Mouse (Mus musculus) neural tube, embryonic 12.5 days (tissue): ENCODE results near the gene Lrriq4. TPM values are rescaled to one million over a fixed set of nuclear protein-coding genes. Genes with fewer than 3 reads are reported as not detected.
"Not testable (repeated sequence)": the region's sequence is repeated elsewhere in the genome, so short reads cannot be mapped to it uniquely, and the experiment has no call there.

Experiments
- ATAC-seq: fragments of 200-750 bp; cut with Nextera tagmentation; 2 replicates; pipeline ENCODE4 v1.8.0; 2017; ENCODE audit warnings: low read depth, mild to moderate bottlenecking, moderate TSS enrichment, moderate library complexity; ENCODE audit not compliant: low FRiP score
- H3K27ac ChIP-seq: fragments of 300-500 bp; sonication (generic); 2 replicates; pipeline ENCODE4 v1.5.1; 2016
- H3K27me3 ChIP-seq: fragments of 300-500 bp; sonication (generic); replicated peaks from 2 replicates; pipeline ENCODE4 v1.6.1; 2016; ENCODE audit warnings: mild to moderate bottlenecking
- H3K36me3 ChIP-seq: fragments of 300-500 bp; sonication (generic); 2 replicates; pipeline ENCODE4 v1.6.1; 2016; ENCODE audit warnings: mild to moderate bottlenecking
- H3K4me1 ChIP-seq: fragments of 300-500 bp; sonication (generic); 2 replicates; pipeline ENCODE4 v1.6.1; 2016
- H3K4me2 ChIP-seq: fragments of 300-500 bp; sonication (generic); replicated peaks from 2 replicates; pipeline ENCODE4 v1.6.1; 2016; ENCODE audit warnings: mild to moderate bottlenecking
- H3K4me3 ChIP-seq: fragments of 300-500 bp; sonication (generic); 2 replicates; pipeline ENCODE4 v1.5.1; 2016
- H3K9ac ChIP-seq: fragments of 300-500 bp; sonication (generic); 2 replicates; pipeline ENCODE4 v1.6.1; 2016; ENCODE audit warnings: mild to moderate bottlenecking
- H3K9me3 ChIP-seq: fragments of 300-500 bp; sonication (generic); 2 replicates; pipeline ENCODE4 v1.6.1; 2016; ENCODE audit warnings: mild to moderate bottlenecking
- WGBS: fragments of 180-500 bp; shearing (Covaris S2); methylation state at CpG from one replicate; pipeline ENCODE4 v1.1.7; 2016; 5-methylcytosine and 5-hydroxymethylcytosine counted together
- polyA plus RNA-seq: library from polyadenylated mRNA; unstranded; fragments of >200 nt; fragmentation: Nextera tagmentation; extraction: Ambion mirVana; gene quantifications from 2 replicates; pipeline ENCODE4 v1.2.1, GENCODE M21; 2016

Lrriq4 gene
- polyA plus RNA-seq, 1 experiment from 2014 or later = not detected

GRCm38 (mm10) chr3:30690976-30691375, 46.7 kb downstream of the Lrriq4 start:
- ATAC-seq = no peak
- Histone ChIP-seq H3K4me3 (no peak overlapping the region), H3K27me3 (no peaks in the 10 kb centered on the region), H3K4me2 (no peak overlapping the region), H3K9me3 (no peaks in the 10 kb centered on the region), H3K9ac (no peak overlapping the region), H3K27ac (no peak overlapping the region), H3K4me1 (no peaks in the 10 kb centered on the region), H3K36me3 (no peaks in the 10 kb centered on the region)
- 77% methylated on average over 7 of the region's 7 CpGs for WGBS

DNA sequence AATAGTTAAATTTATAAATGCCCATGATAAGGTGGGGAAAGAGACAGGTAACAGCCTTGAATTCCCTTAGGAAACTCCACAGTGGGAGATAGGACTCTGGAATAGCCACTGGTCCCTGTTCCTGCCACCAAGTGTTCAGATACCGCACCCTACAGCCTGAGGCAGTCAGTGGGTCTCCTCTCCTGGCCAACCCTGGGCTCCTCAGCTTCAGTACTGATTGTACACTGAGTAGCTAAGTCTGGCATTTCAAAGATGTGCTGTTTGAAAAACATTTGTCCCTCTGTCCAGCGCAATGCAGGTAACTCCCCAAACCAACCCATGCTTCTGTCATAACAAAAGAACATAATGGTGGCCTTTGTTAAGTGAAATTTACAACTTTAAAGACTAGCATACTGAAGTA, 51.4 kb downstream of the Lrriq4 start:
- no peaks in the 10 kb centered on the region for H3K9me3 ChIP-seq
- H3K4me2 ChIP-seq = no peak overlapping the region
- WGBS = 96% methylated on average over 2 of the region's 2 CpGs
- H3K9ac ChIP-seq = no peak overlapping the region
- ATAC-seq = no peak
- H3K27ac ChIP-seq = no peak overlapping the region
- no peaks in the 10 kb centered on the region for H3K27me3 ChIP-seq
- no peaks in the 10 kb centered on the region for H3K36me3 ChIP-seq
- H3K4me3 ChIP-seq = no peak overlapping the region
- H3K4me1 ChIP-seq = no peaks in the 10 kb centered on the region

- ATAC-seq = 0 out of 2 replicates have a peak, but pooled peaks have one; percentile 17
- Histone ChIP-seq H3K4me3 (no peak overlapping the region), H3K9ac (no peak overlapping the region), H3K27ac (no peak overlapping the region), H3K4me2 (no peak overlapping the region), H3K36me3 (no peaks in the 10 kb centered on the region), H3K27me3 (no peaks in the 10 kb centered on the region), H3K4me1 (no peaks in the 10 kb centered on the region), H3K9me3 (no peaks in the 10 kb centered on the region)
- 19% methylated on average over 2 of the region's 2 CpGs for WGBS
These were observed 52.0 kb downstream of the Lrriq4 start for GRCm38 (mm10) chr3:30696346-30696745.

- no peak overlapping the region for H3K4me3 ChIP-seq
- no peak overlapping the region for H3K27ac ChIP-seq
- WGBS = 47% methylated on average over 4 of the region's 4 CpGs
- H3K27me3 ChIP-seq = no peaks in the 10 kb centered on the region
- no peak overlapping the region for H3K4me2 ChIP-seq
- no peak overlapping the region for H3K9ac ChIP-seq
- H3K9me3 ChIP-seq = no peaks in the 10 kb centered on the region
- no peaks in the 10 kb centered on the region for H3K4me1 ChIP-seq
- H3K36me3 ChIP-seq = no peaks in the 10 kb centered on the region
- ATAC-seq = no peak
These were observed 53.6 kb downstream of the Lrriq4 start for GRCm38 (mm10) chr3:30697891-30698290.

DNA sequence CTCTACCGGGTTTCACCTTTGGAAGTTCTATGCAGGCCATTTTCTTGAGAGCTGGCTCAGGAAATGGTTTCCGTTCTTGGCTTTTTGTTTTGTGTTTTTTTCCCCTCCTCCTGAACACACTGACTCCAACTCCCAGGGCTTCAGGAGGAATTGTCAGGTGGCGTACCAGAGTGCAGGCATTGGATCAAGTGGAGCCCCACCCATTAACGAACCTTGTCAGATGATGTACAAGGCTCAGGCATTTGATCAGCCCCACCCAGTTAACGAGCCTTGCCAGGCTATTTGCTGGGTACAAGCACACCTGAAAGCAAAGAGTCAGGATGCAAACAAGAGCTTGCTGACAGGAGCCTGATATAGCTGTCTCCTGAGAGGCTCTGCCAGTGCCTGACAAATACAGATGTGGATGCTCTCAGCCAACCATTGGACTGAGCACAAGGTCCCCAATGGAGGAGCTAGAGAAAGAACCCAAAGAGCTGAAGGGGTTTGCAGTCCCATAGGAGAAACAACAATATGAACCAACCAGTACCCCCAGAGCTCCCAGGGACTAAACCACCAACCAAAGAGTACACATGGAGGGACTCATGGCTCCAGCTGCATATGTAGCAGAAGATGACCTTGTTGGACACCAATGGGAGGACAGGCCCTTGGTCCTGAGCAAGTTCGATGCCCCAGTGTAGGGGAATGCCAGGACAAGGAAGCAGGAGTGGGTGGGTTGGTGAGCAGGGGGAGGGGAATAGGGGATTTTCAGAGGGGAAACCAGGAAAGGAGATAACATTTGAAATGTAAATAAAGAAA, 55.6 kb downstream of the Lrriq4 start, which contains the start of gene Lrrc31:
Gene Lrrc31, minus strand, starts transcription at position 133 of the 795 bp plus-strand sequence.
- not testable (repeated sequence) for H3K4me2 ChIP-seq, H3K4me1 ChIP-seq, ATAC-seq, H3K27ac ChIP-seq, H3K9ac ChIP-seq, H3K27me3 ChIP-seq, H3K9me3 ChIP-seq, H3K36me3 ChIP-seq, H3K4me3 ChIP-seq
- 85% methylated on average over 6 of the region's 6 CpGs for WGBS

DNA sequence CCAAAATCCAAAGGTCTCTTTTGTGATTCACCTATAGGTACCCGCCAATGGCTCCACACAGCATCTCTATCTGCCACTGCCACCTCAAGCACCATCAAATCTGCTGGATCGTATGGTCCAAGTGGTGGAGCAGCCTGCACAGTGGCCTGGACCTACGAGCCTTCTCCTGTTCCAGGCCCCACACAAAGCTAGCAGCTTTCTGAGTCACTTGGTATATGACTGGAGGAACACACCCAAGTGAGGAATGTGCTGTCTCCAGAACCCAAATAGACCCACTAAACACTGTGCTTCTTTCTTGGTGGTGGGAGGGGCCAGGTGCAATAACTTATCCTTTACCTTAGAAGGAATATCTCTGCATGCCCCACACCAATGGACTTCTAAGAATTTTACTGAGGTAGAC, 61.7 kb downstream of the Lrriq4 start:
- no peak overlapping the region for H3K27ac ChIP-seq
- H3K9ac ChIP-seq = no peak overlapping the region
- H3K4me2 ChIP-seq = no peak overlapping the region
- H3K9me3 ChIP-seq = no peaks in the 10 kb centered on the region
- H3K27me3 ChIP-seq = no peaks in the 10 kb centered on the region
- 83% methylated on average over 3 of the region's 3 CpGs for WGBS
- H3K4me1 ChIP-seq = no peaks in the 10 kb centered on the region
- H3K4me3 ChIP-seq = no peak overlapping the region
- ATAC-seq = no peak
- no peaks in the 10 kb centered on the region for H3K36me3 ChIP-seq

GRCm38 (mm10) chr3:30706614-30707276, 62.4 kb downstream of the Lrriq4 start:
- Histone ChIP-seq H3K4me1 (no peaks in the 10 kb centered on the region), H3K27me3 (no peaks in the 10 kb centered on the region), H3K4me2 (no peak overlapping the region), H3K27ac (no peak overlapping the region), H3K9ac (no peak overlapping the region), H3K9me3 (no peaks in the 10 kb centered on the region), H3K36me3 (no peaks in the 10 kb centered on the region), H3K4me3 (no peak overlapping the region)
- WGBS = 91% methylated on average over 4 of the region's 4 CpGs
- ATAC-seq = no peak

DNA sequence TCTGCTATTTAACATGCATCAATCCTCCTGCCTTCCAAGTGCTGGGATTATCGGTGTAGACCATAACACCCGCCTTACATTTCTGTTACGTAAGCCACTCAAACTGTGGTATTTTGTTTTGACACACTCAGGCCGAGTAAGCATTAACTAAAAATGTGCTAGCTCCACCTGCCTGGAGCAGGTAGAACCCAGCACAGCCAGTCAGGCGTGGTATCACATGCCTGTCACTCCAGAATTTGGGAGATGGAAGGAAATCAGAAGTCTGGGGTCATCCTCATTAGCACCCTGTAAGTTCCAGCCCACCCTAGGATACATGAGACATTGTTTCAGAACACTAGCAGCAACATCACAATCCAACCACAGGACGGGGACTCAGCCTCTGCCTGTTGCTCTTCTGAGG, 65.9 kb downstream of the Lrriq4 start:
- Histone ChIP-seq H3K27ac (no peak overlapping the region), H3K4me2 (no peak overlapping the region), H3K9me3 (no peaks in the 10 kb centered on the region), H3K4me1 (no peaks in the 10 kb centered on the region), H3K27me3 (no peaks in the 10 kb centered on the region), H3K4me3 (no peak overlapping the region), H3K9ac (no peak overlapping the region), H3K36me3 (no peaks in the 10 kb centered on the region)
- no peak for ATAC-seq
- WGBS = 86% methylated on average over 6 of the region's 6 CpGs

- H3K4me1 ChIP-seq = no peaks in the 10 kb centered on the region
- WGBS = 94% methylated on average over 1 of the region's 1 CpGs
- no peaks in the 10 kb centered on the region for H3K36me3 ChIP-seq
- H3K4me2 ChIP-seq = no peak overlapping the region
- H3K9me3 ChIP-seq = no peaks in the 10 kb centered on the region
- H3K27me3 ChIP-seq = no peaks in the 10 kb centered on the region
- no peak overlapping the region for H3K4me3 ChIP-seq
- H3K9ac ChIP-seq = no peak overlapping the region
- H3K27ac ChIP-seq = no peak overlapping the region
- ATAC-seq = no peak
These were observed 69.0 kb downstream of the Lrriq4 start for GRCm38 (mm10) chr3:30713334-30713733.

DNA sequence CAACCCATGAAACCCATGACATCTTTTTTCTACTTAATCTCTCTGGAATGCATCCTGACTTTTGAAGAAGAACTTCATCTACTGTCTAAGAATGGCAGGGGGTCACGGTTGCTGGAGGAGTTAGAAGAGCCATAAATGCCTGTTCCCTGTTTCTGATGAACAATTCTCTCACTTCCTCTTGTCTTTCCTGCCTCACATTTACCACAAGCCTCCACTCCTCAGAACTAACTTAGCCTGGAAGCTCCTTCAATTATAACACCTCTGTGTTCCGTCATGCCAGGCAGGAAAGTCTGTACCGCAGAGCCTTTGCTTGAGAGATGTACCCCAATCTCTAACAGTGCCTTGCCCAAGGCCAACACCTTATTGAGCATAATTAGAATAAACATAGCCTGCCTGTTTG, 74.3 kb downstream of the Lrriq4 start:
- no peaks in the 10 kb centered on the region for H3K27me3 ChIP-seq
- H3K27ac ChIP-seq = no peak overlapping the region
- H3K36me3 ChIP-seq = no peaks in the 10 kb centered on the region
- H3K9ac ChIP-seq = no peak overlapping the region
- no peak overlapping the region for H3K4me3 ChIP-seq
- no peaks in the 10 kb centered on the region for H3K9me3 ChIP-seq
- WGBS = 87% methylated on average over 3 of the region's 3 CpGs
- H3K4me2 ChIP-seq = no peak overlapping the region
- ATAC-seq = no peak
- no peaks in the 10 kb centered on the region for H3K4me1 ChIP-seq
